Mouse (Mus musculus) heart, adult 2 months (tissue): ENCODE data around the gene Fes.

ENCODE experiments used
- EP300 ChIP-seq: fragments of 200-500 bp; IDR thresholded peaks from 2 replicates; pipeline ENCODE4 v1.6.1; 2011; ENCODE audit warnings: low read depth, low read length, control low read depth; ENCODE audit not compliant: insufficient read depth
- POLR2A ChIP-seq: fragments of 200-500 bp; IDR thresholded peaks from 2 replicates; pipeline ENCODE4 v1.6.1; 2011; ENCODE audit warnings: mild to moderate bottlenecking, low read depth, low read length, control low read depth; ENCODE audit not compliant: insufficient read depth

DNA sequence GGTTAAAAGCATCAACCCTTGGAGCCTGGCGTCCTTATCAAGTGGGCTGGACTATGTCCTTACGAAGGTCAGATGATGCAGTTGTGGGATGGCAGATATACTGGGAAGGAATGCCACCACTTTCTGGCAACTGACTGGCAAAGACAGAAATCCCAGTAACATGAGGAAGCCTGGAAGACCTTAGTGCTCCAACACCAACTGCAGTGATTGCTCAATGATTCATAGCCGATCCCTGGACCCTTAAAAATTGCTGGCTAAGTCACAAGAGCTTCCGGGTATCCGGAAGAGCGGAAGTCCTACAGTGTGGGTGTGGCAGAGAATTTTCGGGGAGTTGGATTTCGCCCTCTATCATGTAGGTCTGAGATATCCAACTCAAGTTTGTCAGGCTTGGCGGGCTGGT, 41.6 kb downstream of the Fes start:
- TF ChIP-seq EP300, result no peak
- TF ChIP-seq POLR2A, result no peak
